Mouse (Mus musculus): Measurements from ENCODE around the gene Gmpr.

DNA sequence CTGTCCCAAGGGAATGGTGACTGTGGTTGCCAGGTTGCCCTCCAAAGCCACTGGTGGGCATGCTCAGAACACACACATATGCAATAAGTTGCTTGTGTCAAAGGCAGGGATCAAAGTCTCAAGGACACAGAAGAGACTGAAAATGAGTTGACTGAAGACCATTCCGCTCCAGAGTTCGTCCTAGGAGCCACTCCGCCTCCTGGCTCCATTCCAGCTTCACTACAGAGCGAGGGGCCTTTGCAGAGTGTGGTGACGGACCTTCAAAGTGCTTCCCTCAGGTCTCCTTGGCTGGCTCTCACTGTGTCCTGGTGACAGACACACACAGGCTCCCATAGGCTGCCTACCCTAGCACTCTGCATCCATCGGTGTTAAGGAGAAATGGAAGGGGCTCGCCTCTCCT, 46.4 kb downstream of the Gmpr start:
- TF ChIP-seq CTCF (IDR thresholded peaks at IDR 0.05; ENCODE audit: extremely low read depth, insufficient read depth, insufficient read length, insufficient replicate concordance) (no peak), POLR2A (IDR thresholded peaks at IDR 0.05; ENCODE audit: low read depth, low read length) (no peak)
